Mouse (Mus musculus) lung, postnatal 36 days (tissue): ENCODE data around the gene Rap1gap2.

ENCODE experiments used
- DNase-seq: peaks from one replicate; pipeline ENCODE4 v3.0.0; 2022; ENCODE audit warnings: mixed read lengths

Rap1gap2 gene

GRCm38 (mm10) chr11:74536140-74536842 lies 74.4 kb downstream of the Rap1gap2 start:
- DNase-seq: peak; percentile 52

DNA sequence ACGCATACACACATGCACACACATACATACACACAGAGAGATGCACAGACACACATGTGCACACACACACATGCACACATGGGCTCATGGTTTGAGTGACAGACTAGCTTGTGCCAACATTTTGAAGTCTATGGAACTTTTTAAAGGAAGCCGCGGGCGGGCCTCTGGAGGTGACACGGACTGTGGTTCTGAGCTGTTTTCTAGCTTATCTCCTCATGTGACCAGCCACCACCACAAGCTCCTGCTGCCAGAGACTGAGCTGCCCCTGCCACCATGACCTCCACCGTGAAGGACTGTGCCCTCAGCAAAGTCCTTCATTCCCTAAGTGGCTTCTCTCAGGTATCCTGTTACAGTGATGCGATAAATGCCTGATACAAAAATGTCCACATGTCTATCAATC lies 76.3 kb downstream of the Rap1gap2 start:
- DNase-seq: no peak

DNA sequence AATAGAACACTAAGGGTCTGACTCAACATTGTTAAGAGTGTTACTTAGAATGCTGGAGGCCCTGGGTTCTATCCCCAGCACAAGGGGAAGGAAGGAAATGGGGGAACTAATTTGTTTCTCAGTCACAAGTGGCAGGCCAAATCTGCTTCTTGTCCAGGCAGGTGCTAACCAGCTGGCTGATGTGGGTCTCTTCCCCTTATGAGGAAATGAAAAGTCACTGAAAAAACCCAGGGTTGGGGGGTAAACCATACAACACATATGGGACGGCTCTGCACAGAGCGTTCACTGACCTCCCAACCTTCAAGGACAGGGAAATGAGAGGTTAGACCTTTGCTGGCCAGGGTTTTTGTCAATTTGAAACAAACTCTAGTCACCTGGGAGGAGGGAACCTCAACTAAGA lies 77.7 kb downstream of the Rap1gap2 start:
- no peak for DNase-seq

DNA sequence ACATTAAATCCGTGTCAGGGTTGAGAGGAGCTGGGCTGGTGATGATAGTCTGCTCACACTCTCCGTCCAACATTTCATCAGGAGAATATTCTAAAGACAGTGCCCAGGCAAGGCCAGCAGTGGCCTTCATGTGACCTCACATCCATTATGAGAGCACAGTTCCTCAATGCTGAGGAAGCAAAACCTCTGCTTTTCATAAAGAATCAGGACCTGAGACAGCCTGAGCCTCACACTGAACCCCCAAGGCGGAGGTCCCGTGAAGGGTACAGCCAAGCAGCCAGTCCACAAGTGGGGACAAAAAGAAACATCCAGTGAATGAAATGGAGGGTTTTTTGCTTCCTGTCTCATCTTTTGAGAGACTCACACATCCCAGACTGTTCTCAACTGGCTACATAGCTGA lies 78.3 kb downstream of the Rap1gap2 start:
- DNase-seq: no peak

- no peak for DNase-seq
Measured at GRCm38 (mm10) chr11:74531725-74532124, 79.0 kb downstream of the Rap1gap2 start.

- DNase-seq: no peak
Measured at GRCm38 (mm10) chr11:74529803-74530202, 80.9 kb downstream of the Rap1gap2 start.

GRCm38 (mm10) chr11:74527555-74527954 lies 83.2 kb downstream of the Rap1gap2 start:
- DNase-seq: no peak

DNA sequence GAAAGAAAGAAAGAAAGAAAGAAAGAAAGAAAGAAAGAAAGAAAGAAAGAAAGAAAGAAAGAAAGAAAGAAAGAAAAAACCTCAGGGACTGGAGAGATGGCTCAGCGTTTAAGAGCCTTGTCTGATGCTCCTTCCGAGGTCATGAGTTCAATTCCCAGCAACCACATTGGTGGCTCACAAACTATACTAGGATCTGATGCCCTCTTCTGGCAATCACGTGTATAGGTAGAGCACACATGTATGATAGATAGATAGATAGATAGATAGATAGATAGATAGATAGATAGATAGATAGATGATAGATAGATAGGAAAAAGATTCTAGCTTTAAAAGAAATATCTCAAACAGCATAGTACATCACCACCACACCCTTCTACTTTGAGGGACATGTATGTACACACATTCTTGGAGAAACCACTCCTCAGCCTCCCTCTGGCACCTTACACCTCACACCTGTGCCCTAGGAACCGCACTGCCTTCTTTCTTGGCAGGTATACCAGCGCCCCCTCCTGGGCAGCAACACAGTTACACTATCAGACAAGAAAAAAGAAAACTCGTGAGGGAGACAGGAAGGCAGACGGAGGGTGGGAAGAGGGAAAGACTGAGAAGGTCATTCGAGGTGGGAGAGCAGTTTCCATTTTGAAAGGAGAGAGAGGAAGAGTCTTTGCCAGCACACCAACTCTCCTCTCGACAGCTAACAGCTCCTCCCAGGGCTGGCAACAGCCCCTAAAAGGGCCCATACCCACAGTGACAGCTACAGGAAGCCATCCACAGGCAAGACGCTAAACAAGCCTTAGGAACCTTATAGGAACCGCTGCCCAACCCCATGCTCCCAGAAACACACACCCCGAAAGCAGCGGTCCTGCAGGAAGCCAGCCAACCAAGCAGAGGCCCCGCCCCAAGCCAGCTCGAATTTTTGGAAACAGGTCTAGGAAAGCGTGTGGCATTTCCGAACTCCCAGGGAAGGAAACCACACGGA lies 84.2 kb downstream of the Rap1gap2 start:
- DNase-seq: peak; percentile 60

DNA sequence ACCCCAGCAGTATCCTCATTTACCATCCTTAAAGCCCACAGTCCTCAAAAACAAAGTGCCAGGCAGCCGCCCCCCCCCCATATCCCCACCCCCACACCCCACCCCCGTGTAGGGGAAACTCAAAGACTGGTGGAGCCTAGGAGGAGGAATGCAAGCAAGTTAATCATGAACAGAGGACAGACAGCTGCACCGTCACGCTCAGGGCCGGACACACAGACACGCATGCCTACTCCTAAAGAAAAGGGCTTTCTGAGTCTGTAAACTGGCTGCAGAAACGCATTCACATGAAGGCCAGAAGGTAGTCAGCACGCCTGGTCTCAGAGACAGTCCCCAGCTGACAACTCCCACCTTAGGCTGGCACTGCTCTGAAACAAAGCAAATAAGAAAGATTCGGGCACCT lies 85.1 kb downstream of the Rap1gap2 start:
- DNase-seq: no peak

DNA sequence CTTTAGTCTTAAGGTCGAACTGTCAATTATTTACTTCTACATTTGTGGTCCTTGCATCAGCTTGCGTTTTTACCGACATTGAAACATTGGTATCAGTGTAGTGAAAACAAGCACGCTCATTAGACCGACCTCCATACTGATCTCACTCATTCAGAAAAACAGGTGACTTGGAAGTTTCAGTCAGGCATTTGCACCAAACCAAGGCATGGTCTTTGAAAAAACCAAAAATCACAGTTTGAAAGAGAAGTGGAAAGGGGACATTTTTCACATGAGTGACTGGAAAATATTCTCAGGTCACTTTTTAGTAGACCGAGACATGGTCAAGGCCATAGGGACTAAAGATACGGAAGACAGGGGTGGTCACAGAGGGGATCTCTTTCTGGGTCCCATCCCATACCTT lies 85.5 kb downstream of the Rap1gap2 start:
- DNase-seq: no peak

- DNase-seq: no peak
Measured at GRCm38 (mm10) chr11:74524050-74524965, 86.4 kb downstream of the Rap1gap2 start.

DNA sequence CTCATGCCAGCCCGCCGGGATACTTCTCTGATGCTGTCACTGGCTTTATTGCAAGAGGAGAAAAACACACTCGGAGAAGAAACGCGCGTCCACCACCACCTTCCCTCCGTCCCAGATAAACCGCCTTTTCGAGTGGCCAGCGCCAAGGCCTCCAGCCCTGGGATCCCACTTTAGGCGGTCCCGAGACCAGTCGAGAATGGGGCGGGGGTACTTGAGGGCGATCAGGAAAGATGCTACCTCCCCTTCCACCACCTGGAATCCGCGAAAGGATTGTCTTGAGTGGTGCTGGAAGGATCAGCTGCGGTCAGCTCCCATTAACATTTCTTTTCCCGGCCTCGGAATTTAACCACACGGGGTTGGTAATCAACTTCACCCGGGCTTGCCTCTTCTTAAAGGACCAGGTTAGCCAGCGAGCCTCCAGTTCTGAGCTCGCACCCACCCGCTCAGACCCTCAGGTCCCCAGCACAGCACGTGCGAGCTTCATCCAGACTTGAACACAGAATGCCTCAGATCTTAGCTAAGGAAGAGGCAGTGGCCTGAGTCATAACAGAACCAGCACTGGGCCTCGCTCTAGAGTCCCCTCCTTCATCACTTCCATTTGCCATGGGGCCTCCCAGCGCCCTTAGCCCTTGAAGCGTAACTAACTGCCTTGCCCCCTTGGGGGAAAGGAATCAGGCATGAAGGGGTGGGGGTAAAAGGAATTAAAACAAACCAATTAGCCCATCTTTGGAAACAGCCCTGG lies 87.3 kb downstream of the Rap1gap2 start:
- no peak for DNase-seq

DNA sequence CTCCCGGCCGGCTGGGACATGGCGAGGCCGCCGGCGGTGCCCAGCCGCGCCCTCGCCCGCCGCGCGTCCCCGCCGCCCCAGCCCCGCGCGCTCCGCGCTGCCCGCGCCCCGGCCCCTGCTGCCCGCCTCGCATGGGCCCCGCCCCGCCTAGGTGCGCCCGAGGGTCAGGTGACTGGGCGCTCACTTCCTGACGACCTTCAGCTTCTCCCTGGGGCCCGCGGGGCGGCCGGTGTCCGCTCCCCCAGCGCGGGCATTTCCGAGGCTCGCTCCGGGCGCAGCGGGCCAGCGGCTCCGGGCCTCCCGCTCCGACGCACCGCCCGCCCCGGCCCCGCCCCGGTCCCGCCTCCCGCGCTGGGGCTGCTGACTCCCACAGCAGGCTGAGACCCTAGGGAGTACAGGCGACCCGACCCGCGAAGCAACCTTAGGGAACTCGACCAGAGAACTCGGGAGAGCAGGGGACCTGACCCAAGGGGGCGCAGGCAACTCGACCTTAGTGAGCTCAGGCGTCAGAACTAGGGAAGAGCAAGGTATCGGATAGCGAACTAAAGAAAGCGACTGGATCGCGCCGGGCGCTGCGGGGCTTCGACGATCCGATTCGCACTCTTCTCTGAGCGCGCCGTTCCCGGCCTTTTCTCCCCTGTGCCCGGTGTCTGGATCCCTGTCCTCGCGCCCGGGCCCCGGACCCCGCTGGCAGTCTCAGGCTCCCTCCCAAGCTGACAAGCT lies 88.1 kb downstream of the Rap1gap2 start:
- DNase-seq: peak; percentile 49

DNA sequence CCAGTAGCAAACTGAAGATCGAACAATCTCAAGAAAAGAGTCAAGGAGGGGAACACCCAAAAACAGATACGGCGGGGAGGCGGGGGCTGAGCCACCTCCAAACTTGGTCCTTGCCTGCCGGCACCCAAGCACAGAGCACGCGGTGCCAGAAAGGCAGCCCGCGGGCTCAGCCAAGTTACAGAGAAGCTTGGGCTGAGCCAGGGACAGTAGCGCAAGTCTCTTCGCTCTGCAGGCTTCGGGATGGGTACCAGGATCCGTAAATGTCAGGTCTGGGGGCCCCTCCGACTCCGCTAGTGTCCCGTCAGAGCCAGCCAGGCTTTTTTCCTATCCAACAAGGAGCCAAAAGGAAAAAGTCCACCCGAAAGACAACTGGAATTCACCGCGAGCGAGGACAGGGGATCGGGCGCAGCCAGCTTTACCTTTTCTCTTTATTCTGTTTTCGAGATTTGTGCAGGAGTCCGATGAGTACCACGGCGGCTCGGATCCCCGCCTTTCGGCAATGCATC lies 88.7 kb downstream of the Rap1gap2 start:
- DNase-seq: no peak

- no peak for DNase-seq
Measured at GRCm38 (mm10) chr11:74520201-74520600, 90.5 kb downstream of the Rap1gap2 start.

DNA sequence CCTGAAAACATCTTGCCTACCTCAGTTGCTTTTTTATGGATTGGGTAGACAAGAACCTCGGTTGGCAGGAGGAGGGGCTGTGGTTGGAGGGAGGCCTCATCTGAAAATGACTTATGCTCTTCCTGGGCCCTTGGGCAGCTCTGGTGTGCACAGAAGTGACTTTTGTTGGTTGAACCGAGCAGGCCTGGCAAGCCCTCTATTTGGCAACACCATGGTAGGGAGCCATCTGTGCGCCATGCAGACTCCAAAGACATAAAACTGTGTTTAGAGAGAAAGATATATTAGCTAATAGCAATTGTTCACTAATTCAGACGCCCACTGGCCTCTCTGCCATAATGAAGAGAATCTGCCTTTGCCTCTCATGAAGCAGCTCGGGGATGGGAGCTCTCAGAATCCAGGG lies 94.6 kb downstream of the Rap1gap2 start:
- DNase-seq: no peak

DNA sequence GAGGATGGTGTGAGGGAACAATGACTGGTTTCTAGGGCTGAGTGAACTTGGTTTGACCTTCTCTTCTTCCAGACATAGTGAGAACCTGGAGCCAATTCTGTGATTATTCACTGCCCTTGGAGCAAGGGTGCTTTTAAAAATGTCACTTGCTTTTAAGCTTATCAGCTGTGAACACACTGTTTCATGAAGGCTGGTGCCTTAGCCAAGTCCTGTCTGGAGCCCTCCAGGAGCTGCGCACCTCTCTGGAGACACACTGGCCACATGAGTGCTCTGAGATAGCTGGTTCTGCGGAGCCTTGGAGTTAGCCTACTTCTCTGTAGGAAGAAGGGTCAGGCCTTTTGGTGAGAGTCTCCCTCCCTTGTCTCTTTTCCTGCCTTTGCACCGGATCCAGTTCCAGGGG lies 95.7 kb downstream of the Rap1gap2 start:
- DNase-seq: no peak

DNA sequence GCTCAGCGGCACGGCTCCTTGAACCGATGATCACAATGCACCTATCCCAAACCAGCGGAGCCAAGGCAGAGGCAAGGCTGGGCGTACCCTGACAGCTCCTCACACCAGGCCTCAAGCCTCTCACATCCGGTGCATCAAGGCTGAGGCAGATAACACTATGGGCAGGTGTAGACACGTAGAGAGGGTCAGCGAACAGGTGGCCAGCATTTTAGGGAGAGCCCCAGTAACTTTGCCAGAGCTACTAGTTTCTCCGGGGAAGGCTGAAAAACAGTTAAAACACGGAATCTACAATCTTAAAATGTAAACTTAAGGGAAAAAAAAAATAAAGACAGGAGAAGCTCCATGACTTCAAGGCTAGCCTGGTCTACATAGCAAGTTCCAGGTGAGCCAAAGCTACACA lies 98.1 kb downstream of the Rap1gap2 start:
- no peak for DNase-seq

- no peak for DNase-seq
Measured at GRCm38 (mm10) chr11:74506275-74506674, 104.4 kb downstream of the Rap1gap2 start.

DNA sequence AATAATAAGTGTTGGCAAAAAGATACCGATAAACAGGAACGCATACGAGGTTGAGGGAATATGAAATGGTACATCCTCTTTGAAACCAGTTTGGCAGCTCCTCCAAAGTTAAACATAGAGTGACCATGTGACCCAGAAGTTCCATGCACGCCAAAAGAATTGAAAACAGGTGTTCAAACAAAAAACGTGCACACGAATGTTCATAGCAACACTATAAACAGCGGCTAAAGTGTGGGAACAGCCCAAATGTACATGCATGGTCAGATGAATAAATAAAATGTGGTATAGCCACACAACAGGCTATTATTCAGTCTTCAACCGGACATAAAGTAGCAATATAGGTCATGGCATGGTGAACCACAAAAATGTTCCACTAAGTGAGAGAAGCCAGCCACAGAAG lies 108.2 kb downstream of the Rap1gap2 start:
- peak; percentile 26 for DNase-seq

GRCm38 (mm10) chr11:74501989-74502388 lies 108.7 kb downstream of the Rap1gap2 start:
- no peak for DNase-seq
